Mouse (Mus musculus) myocyte (in vitro differentiated cells): ENCODE measurements around the gene Tspan33.

Experiments
- MYOD1 ChIP-seq, 3 experiments: IDR thresholded peaks; one replicate each; pipeline ENCODE4 v1.6.1; 2011; ENCODE audit warnings: control low read depth in 2 of 3, low read depth in 2 of 3, mild to moderate bottlenecking in 2 of 3, moderate library complexity in 1 of 3; ENCODE audit not compliant: insufficient read length in 2 of 3, control insufficient read depth in 1 of 3
- POLR2A ChIP-seq: IDR thresholded peaks from one replicate; pipeline ENCODE4 v1.6.1; 2011; ENCODE audit warnings: low read depth, mild to moderate bottlenecking, control low read depth, moderate library complexity; ENCODE audit not compliant: insufficient read length
- POLR2AphosphoS2 ChIP-seq: IDR thresholded peaks from one replicate; pipeline ENCODE4 v1.6.1; 2011; ENCODE audit warnings: low read depth, control low read depth; ENCODE audit not compliant: insufficient read length
- REST ChIP-seq: IDR thresholded peaks from one replicate; pipeline ENCODE4 v1.6.1; 2011; ENCODE audit warnings: mild to moderate bottlenecking, control low read depth, moderate library complexity; ENCODE audit not compliant: insufficient read depth, insufficient read length
- TCF12 ChIP-seq: IDR thresholded peaks from one replicate; pipeline ENCODE4 v1.6.1; 2011; ENCODE audit warnings: mild to moderate bottlenecking, control low read depth; ENCODE audit not compliant: poor library complexity, insufficient read depth, severe bottlenecking
- USF1 ChIP-seq: IDR thresholded peaks from one replicate; pipeline ENCODE4 v1.6.1; 2011; ENCODE audit warnings: low read depth, mild to moderate bottlenecking, control low read depth, moderate library complexity

GRCm38 (mm10) chr6:29699085-29699745, 5.2 kb downstream of the Tspan33 start:
- TF ChIP-seq TCF12 (no peak), USF1 (no peak), REST (no peak), POLR2AphosphoS2 (no peak), POLR2A (no peak), MYOD1 (IDR thresholded peaks at IDR 0.05; ENCODE audit: control insufficient read depth in 1 of 3, insufficient read length in 2 of 3, low read depth in 2 of 3) (no peak)
